Mouse (Mus musculus) G1E (cell line): ENCODE measurements around the gene Sprr2e.

ENCODE experiments used
- CTCF ChIP-seq: IDR thresholded peaks from 2 replicates; pipeline ENCODE4 v1.5.1; 2012; ENCODE audit warnings: low read depth, low read length, inconsistent platforms, mixed read lengths
- GATA1 ChIP-seq: IDR thresholded peaks from 2 replicates; pipeline ENCODE4 v1.6.1; 2012; ENCODE audit warnings: borderline replicate concordance, low read length, inconsistent platforms, mixed read lengths
- GATA2 ChIP-seq: IDR thresholded peaks from 2 replicates; pipeline ENCODE4 v1.6.1; 2012; ENCODE audit warnings: low read depth, low read length, inconsistent platforms, borderline replicate concordance
- POLR2AphosphoS5 ChIP-seq: IDR thresholded peaks from 2 replicates; pipeline ENCODE4 v1.6.1; 2012; ENCODE audit warnings: low read depth, low read length, inconsistent platforms; ENCODE audit not compliant: insufficient replicate concordance
- TAL1 ChIP-seq: conservative IDR thresholded peaks from 2 replicates; pipeline ENCODE4 v1.6.1; 2012; ENCODE audit warnings: low read depth, low read length, inconsistent platforms, mixed read lengths

GRCm38 (mm10) chr3:92317384-92317783 is 34.6 kb upstream of the Sprr2e start:
- TF ChIP-seq CTCF (no peak), GATA1 (no peak), POLR2AphosphoS5 (no peak), TAL1 (no peak), GATA2 (no peak)
